Mouse (Mus musculus): Measurements from ENCODE around the gene Esr1. TPM values are rescaled to one million over a fixed set of nuclear protein-coding genes. Genes with fewer than 3 reads are reported as not detected.
A peak's percentile ranks its signal among the peaks of the same experiment; 100 is the strongest.

Gene Esr1
- polyA plus RNA-seq (2015; fragmentation: Nextera tagmentation; extraction: Ambion mirVana): 0.26 TPM in 2 replicates

- no peak within 1 kb of the TSS for H3K9ac ChIP-seq
- H3K9me3 ChIP-seq: no peaks in the 10 kb centered on the region
- H3K36me3 ChIP-seq: no peaks in the 10 kb centered on the region
- no peak for ATAC-seq (ENCODE audit: borderline replicate concordance, extremely low read depth, low FRiP score, low TSS enrichment)
- peak within 1 kb of the TSS; percentile 22 for H3K4me3 ChIP-seq
- WGBS: 33% methylated on average over 13 of the region's 13 CpGs
- 0 out of 2 replicates have a peak, but pooled peaks cover 3% of the 10 kb centered on the region for H3K4me1 ChIP-seq
- H3K4me2 ChIP-seq: peak within 1 kb of the TSS; percentile 50
- no peak within 1 kb of the TSS for H3K27ac ChIP-seq
- no peaks in the 10 kb centered on the region for H3K27me3 ChIP-seq
Observed at GRCm38 (mm10) chr10:4611386-4612155, at the start of gene Esr1. Esr1 (plus strand) TSS chr10:4611593.

DNA sequence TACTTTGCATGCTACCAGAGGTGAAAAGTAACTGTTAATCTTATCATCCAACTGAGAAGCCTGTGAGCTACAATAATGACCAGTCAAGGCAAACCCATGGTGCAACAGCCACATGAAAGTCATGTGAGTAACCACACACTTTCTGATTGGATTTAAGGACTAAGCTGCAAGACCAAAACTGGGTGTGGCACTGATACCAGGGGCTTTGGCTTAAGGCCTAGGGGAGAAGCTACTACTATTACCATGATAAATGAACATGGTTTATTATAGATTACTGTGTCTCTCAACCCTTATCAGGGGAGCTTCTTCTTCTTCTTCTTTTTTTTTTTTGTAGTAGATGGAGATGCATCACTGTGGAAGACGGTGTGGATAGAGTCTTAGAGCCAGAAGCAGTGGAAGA, 46.2 kb upstream of the Esr1 start:
- H3K27me3 ChIP-seq: no peaks in the 10 kb centered on the region
- H3K27ac ChIP-seq: no peak overlapping the region
- ATAC-seq (ENCODE audit: borderline replicate concordance, extremely low read depth, low FRiP score, low TSS enrichment): no peak
- H3K4me1 ChIP-seq: no peaks in the 10 kb centered on the region
- no peak overlapping the region for H3K9ac ChIP-seq
- H3K9me3 ChIP-seq: no peaks in the 10 kb centered on the region
- H3K4me3 ChIP-seq: no peak overlapping the region
- 91% methylated on average over 1 of the region's 1 CpGs for WGBS
- no peak overlapping the region for H3K4me2 ChIP-seq
- H3K36me3 ChIP-seq: no peaks in the 10 kb centered on the region

DNA sequence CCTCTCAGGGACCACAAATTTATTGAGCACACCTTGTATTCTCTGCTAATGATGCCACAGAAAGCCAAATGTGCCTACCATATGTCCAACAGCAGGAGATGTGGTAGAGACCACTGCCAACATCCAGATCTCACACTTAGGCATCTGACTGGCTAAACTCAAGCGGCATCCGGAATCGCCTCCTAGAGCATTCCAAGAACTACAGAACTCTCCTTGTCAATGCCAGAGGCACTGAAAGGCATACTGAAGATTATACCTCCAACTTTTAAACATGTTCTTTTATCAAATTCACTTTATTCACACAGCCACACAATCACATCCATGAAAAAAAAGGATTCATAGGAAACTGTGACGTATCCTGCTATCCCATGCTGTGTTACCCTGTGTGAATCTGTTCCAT, 40.6 kb upstream of the Esr1 start:
- Histone ChIP-seq H3K27ac (no peak overlapping the region), H3K9me3 (no peaks in the 10 kb centered on the region), H3K9ac (no peak overlapping the region), H3K27me3 (no peaks in the 10 kb centered on the region), H3K4me2 (no peak overlapping the region), H3K4me3 (no peak overlapping the region), H3K36me3 (no peaks in the 10 kb centered on the region), H3K4me1 (no peaks in the 10 kb centered on the region)
- no peak for ATAC-seq (ENCODE audit: borderline replicate concordance, extremely low read depth, low FRiP score, low TSS enrichment)
- 88% methylated on average over 4 of the region's 4 CpGs for WGBS

- Histone ChIP-seq H3K4me3 (no peak overlapping the region), H3K9ac (no peak overlapping the region), H3K36me3 (no peaks in the 10 kb centered on the region), H3K4me1 (no peaks in the 10 kb centered on the region), H3K4me2 (no peak overlapping the region), H3K9me3 (no peaks in the 10 kb centered on the region), H3K27ac (no peak overlapping the region), H3K27me3 (no peaks in the 10 kb centered on the region)
- no peak for ATAC-seq (ENCODE audit: borderline replicate concordance, extremely low read depth, low FRiP score, low TSS enrichment)
- WGBS: 76% methylated on average over 4 of the region's 4 CpGs
Observed at GRCm38 (mm10) chr10:4571304-4571703, 40.1 kb upstream of the Esr1 start.

- no peaks in the 10 kb centered on the region for H3K4me1 ChIP-seq
- H3K4me3 ChIP-seq: no peak overlapping the region
- H3K9me3 ChIP-seq: no peaks in the 10 kb centered on the region
- no peak overlapping the region for H3K27ac ChIP-seq
- ATAC-seq (ENCODE audit: borderline replicate concordance, extremely low read depth, low FRiP score, low TSS enrichment): no peak
- no peaks in the 10 kb centered on the region for H3K27me3 ChIP-seq
- H3K36me3 ChIP-seq: no peaks in the 10 kb centered on the region
- H3K9ac ChIP-seq: no peak overlapping the region
- H3K4me2 ChIP-seq: no peak overlapping the region
- 87% methylated on average over 5 of the region's 5 CpGs for WGBS
Observed at GRCm38 (mm10) chr10:4581905-4582304, 29.5 kb upstream of the Esr1 start.

- H3K27me3 ChIP-seq: no peaks in the 10 kb centered on the region
- H3K4me1 ChIP-seq: no peaks in the 10 kb centered on the region
- H3K4me2 ChIP-seq: no peak overlapping the region
- no peak overlapping the region for H3K9ac ChIP-seq
- no peak overlapping the region for H3K4me3 ChIP-seq
- no peaks in the 10 kb centered on the region for H3K9me3 ChIP-seq
- ATAC-seq (ENCODE audit: borderline replicate concordance, extremely low read depth, low FRiP score, low TSS enrichment): no peak
- 85% methylated on average over 6 of the region's 6 CpGs for WGBS
- no peak overlapping the region for H3K27ac ChIP-seq
- no peaks in the 10 kb centered on the region for H3K36me3 ChIP-seq
Observed at GRCm38 (mm10) chr10:4586691-4587090, 24.7 kb upstream of the Esr1 start.

GRCm38 (mm10) chr10:4589576-4589975, 21.8 kb upstream of the Esr1 start:
- no peaks in the 10 kb centered on the region for H3K9me3 ChIP-seq
- ATAC-seq (ENCODE audit: borderline replicate concordance, extremely low read depth, low FRiP score, low TSS enrichment): no peak
- no peaks in the 10 kb centered on the region for H3K4me1 ChIP-seq
- no peak overlapping the region for H3K4me3 ChIP-seq
- no peak overlapping the region for H3K27ac ChIP-seq
- WGBS: 73% methylated on average over 4 of the region's 4 CpGs
- no peaks in the 10 kb centered on the region for H3K36me3 ChIP-seq
- no peaks in the 10 kb centered on the region for H3K27me3 ChIP-seq
- no peak overlapping the region for H3K4me2 ChIP-seq
- H3K9ac ChIP-seq: no peak overlapping the region

GRCm38 (mm10) chr10:4590956-4591355, 20.4 kb upstream of the Esr1 start:
- no peak for ATAC-seq (ENCODE audit: borderline replicate concordance, extremely low read depth, low FRiP score, low TSS enrichment)
- 50% methylated on average over 8 of the region's 8 CpGs for WGBS

GRCm38 (mm10) chr10:4593828-4594227, 17.6 kb upstream of the Esr1 start:
- H3K4me1 ChIP-seq: no peaks in the 10 kb centered on the region
- no peaks in the 10 kb centered on the region for H3K27me3 ChIP-seq
- WGBS: 56% methylated on average over 4 of the region's 4 CpGs
- H3K27ac ChIP-seq: no peak overlapping the region
- H3K36me3 ChIP-seq: no peaks in the 10 kb centered on the region
- no peaks in the 10 kb centered on the region for H3K9me3 ChIP-seq
- no peak overlapping the region for H3K4me2 ChIP-seq
- no peak for ATAC-seq (ENCODE audit: borderline replicate concordance, extremely low read depth, low FRiP score, low TSS enrichment)
- H3K9ac ChIP-seq: no peak overlapping the region
- no peak overlapping the region for H3K4me3 ChIP-seq

More at GRCm38 (mm10) chr10:4590956-4591355, 20.4 kb upstream of the Esr1 start:
- no peaks in the 10 kb centered on the region for H3K27me3 ChIP-seq
- no peak overlapping the region for H3K4me2 ChIP-seq
- no peak overlapping the region for H3K9ac ChIP-seq
- no peaks in the 10 kb centered on the region for H3K4me1 ChIP-seq
- no peaks in the 10 kb centered on the region for H3K36me3 ChIP-seq
- H3K27ac ChIP-seq: no peak overlapping the region
- no peaks in the 10 kb centered on the region for H3K9me3 ChIP-seq
- H3K4me3 ChIP-seq: no peak overlapping the region

- H3K4me3 ChIP-seq: no peak overlapping the region
- no peak overlapping the region for H3K4me2 ChIP-seq
- H3K9ac ChIP-seq: no peak overlapping the region
- WGBS: 80% methylated on average over 4 of the region's 4 CpGs
- H3K9me3 ChIP-seq: no peaks in the 10 kb centered on the region
- no peaks in the 10 kb centered on the region for H3K4me1 ChIP-seq
- no peak overlapping the region for H3K27ac ChIP-seq
- ATAC-seq (ENCODE audit: borderline replicate concordance, extremely low read depth, low FRiP score, low TSS enrichment): no peak
- H3K36me3 ChIP-seq: no peaks in the 10 kb centered on the region
- H3K27me3 ChIP-seq: no peaks in the 10 kb centered on the region
Observed at GRCm38 (mm10) chr10:4597211-4597610, 14.2 kb upstream of the Esr1 start.

GRCm38 (mm10) chr10:4598244-4598842, 13.1 kb upstream of the Esr1 start:
- no peak overlapping the region for H3K4me2 ChIP-seq
- H3K9ac ChIP-seq: no peak overlapping the region
- H3K27ac ChIP-seq: no peak overlapping the region
- no peaks in the 10 kb centered on the region for H3K36me3 ChIP-seq
- no peak for ATAC-seq (ENCODE audit: borderline replicate concordance, extremely low read depth, low FRiP score, low TSS enrichment)
- no peaks in the 10 kb centered on the region for H3K9me3 ChIP-seq
- 54% methylated on average over 10 of the region's 10 CpGs for WGBS
- H3K4me3 ChIP-seq: no peak overlapping the region
- H3K4me1 ChIP-seq: no peaks in the 10 kb centered on the region
- H3K27me3 ChIP-seq: no peaks in the 10 kb centered on the region

- Histone ChIP-seq H3K27me3 (no peaks in the 10 kb centered on the region), H3K4me2 (no peak overlapping the region), H3K4me1 (no peaks in the 10 kb centered on the region), H3K9ac (no peak overlapping the region), H3K4me3 (no peak overlapping the region), H3K36me3 (no peaks in the 10 kb centered on the region), H3K9me3 (no peaks in the 10 kb centered on the region), H3K27ac (no peak overlapping the region)
- WGBS: 82% methylated on average over 12 of the region's 12 CpGs
- no peak for ATAC-seq (ENCODE audit: borderline replicate concordance, extremely low read depth, low FRiP score, low TSS enrichment)
Observed at GRCm38 (mm10) chr10:4598916-4599315, 12.5 kb upstream of the Esr1 start.

Data from lung, embryonic 15.5 days (tissue).